Mouse (Mus musculus) 3T3-L1 (cell line): ENCODE measurements at regions not wholly inside any gene's neighbourhood (a gene's known extent, or its start where the extent isn't known, plus 50 kb on each side); places are given as distances from the start of the nearest gene placed in this dataset.

Experiments used
- DNase-seq: peaks from one replicate; pipeline ENCODE4 v3.0.0-alpha.2; 2015; ENCODE audit warnings: low read depth, low spot score

- DNase-seq = peak; percentile 82
These were observed 67.1 kb upstream of the Parp11 start for GRCm38 (mm10) chr6:127379511-127379910.

GRCm38 (mm10) chr6:127381148-127381888 is 65.3 kb upstream of the Parp11 start:
- DNase-seq = no peak

- DNase-seq = no peak
These were observed 55.2 kb upstream of the Parp11 start for GRCm38 (mm10) chr6:127391258-127392011.

GRCm38 (mm10) chr6:127392012-127392798 is 54.4 kb upstream of the Parp11 start:
- DNase-seq = no peak

- no peak for DNase-seq
These were observed 53.9 kb upstream of the Parp11 start for GRCm38 (mm10) chr6:127392799-127393172.

GRCm38 (mm10) chr6:127393907-127394600 is 52.6 kb upstream of the Parp11 start:
- DNase-seq = no peak
